Mouse (Mus musculus) heart, embryonic 11.5 days (tissue): ENCODE measurements around the gene Pnkp. TPM values are rescaled to one million over a fixed set of nuclear protein-coding genes. Genes with fewer than 3 reads are reported as not detected.

Experiments
- ATAC-seq: fragments of 200-750 bp; cut with Nextera tagmentation; replicated peaks from 2 replicates; pipeline ENCODE4 v1.8.0; 2017; ENCODE audit warnings: moderate library complexity; ENCODE audit not compliant: insufficient number of reproducible peaks, low FRiP score, low TSS enrichment
- H3K27ac ChIP-seq: fragments of 300-500 bp; sonication (generic); 2 replicates; pipeline ENCODE4 v1.5.1; 2014; ENCODE audit warnings: mild to moderate bottlenecking, low read depth, low read length
- H3K27me3 ChIP-seq: fragments of 300-500 bp; sonication (generic); 2 replicates; pipeline ENCODE4 v1.6.1; 2014; ENCODE audit warnings: mild to moderate bottlenecking, low read length, mixed read lengths; ENCODE audit not compliant: control insufficient read depth, insufficient read depth
- H3K36me3 ChIP-seq: fragments of 300-500 bp; sonication (generic); 2 replicates; pipeline ENCODE4 v1.6.1; 2014; ENCODE audit warnings: mild to moderate bottlenecking, low read length, moderate library complexity, mixed read lengths; ENCODE audit not compliant: control insufficient read depth, insufficient read depth
- H3K4me1 ChIP-seq: fragments of 300-500 bp; sonication (generic); 2 replicates; pipeline ENCODE4 v1.6.1; 2014; ENCODE audit warnings: low read length; ENCODE audit not compliant: control insufficient read depth, insufficient read depth
- H3K4me2 ChIP-seq: fragments of 300-500 bp; sonication (generic); 2 replicates; pipeline ENCODE4 v1.6.1; 2014; ENCODE audit warnings: mild to moderate bottlenecking, moderate library complexity
- H3K4me3 ChIP-seq: fragments of 300-500 bp; sonication (generic); 2 replicates; pipeline ENCODE4 v1.5.1; 2014; ENCODE audit warnings: low read depth, low read length
- H3K9ac ChIP-seq: fragments of 300-500 bp; sonication (generic); 2 replicates; pipeline ENCODE4 v1.6.1; 2014; ENCODE audit warnings: mild to moderate bottlenecking, low read depth, low read length, moderate library complexity
- H3K9me3 ChIP-seq: fragments of 300-500 bp; sonication (generic); replicated peaks from 2 replicates; pipeline ENCODE4 v1.6.1; 2016; ENCODE audit warnings: low read length; ENCODE audit not compliant: control insufficient read depth
- WGBS: fragments of 180-500 bp; shearing (Covaris S2); extraction: QIAGEN DNeasy Blood & Tissue Kit; methylation state at CpG from one replicate; pipeline ENCODE4 v1.1.7; 2014; ENCODE audit not compliant: insufficient replicate concordance; 5-methylcytosine and 5-hydroxymethylcytosine counted together
- polyA plus RNA-seq: library from polyadenylated mRNA; unstranded; fragments of >200 nt; fragmentation: Nextera tagmentation; extraction: Ambion mirVana; gene quantifications from 2 replicates; pipeline ENCODE4 v1.2.1, GENCODE M21; 2014

Gene Pnkp
- polyA plus RNA-seq, 1 experiment from 2014 or later, result 18.9 TPM

GRCm38 (mm10) chr7:44860576-44861428, 3.9 kb downstream of the Pnkp start:
- peaks cover 25% of the 10 kb centered on the region for H3K36me3 ChIP-seq
- H3K9me3 ChIP-seq, result no peaks in the 10 kb centered on the region
- WGBS, result 61% methylated on average over 22 of the region's 22 CpGs
- H3K9ac ChIP-seq, result no peak overlapping the region
- H3K4me2 ChIP-seq, result no peak overlapping the region
- ATAC-seq, result no peak
- peaks cover 25% of the 10 kb centered on the region for H3K4me1 ChIP-seq
- no peak overlapping the region for H3K4me3 ChIP-seq
- H3K27ac ChIP-seq, result no peak overlapping the region
- no peaks in the 10 kb centered on the region for H3K27me3 ChIP-seq

- WGBS, result 85% methylated on average over 14 of the region's 14 CpGs
- Histone ChIP-seq H3K4me3 (no peak overlapping the region), H3K27me3 (no peaks in the 10 kb centered on the region), H3K36me3 (peaks cover 25% of the 10 kb centered on the region), H3K9me3 (no peaks in the 10 kb centered on the region), H3K4me1 (peaks cover 31% of the 10 kb centered on the region), H3K4me2 (no peak overlapping the region), H3K27ac (no peak overlapping the region), H3K9ac (no peak overlapping the region)
- no peak for ATAC-seq
Measured at GRCm38 (mm10) chr7:44861429-44861816, 4.5 kb downstream of the Pnkp start.

GRCm38 (mm10) chr7:44862434-44862833, 5.5 kb downstream of the Pnkp start:
- Histone ChIP-seq H3K27me3 (no peaks in the 10 kb centered on the region), H3K4me2 (no peak overlapping the region), H3K36me3 (peaks cover 25% of the 10 kb centered on the region), H3K9ac (no peak overlapping the region), H3K4me3 (no peak overlapping the region), H3K27ac (no peak overlapping the region), H3K9me3 (no peaks in the 10 kb centered on the region), H3K4me1 (peaks cover 39% of the 10 kb centered on the region)
- ATAC-seq, result no peak
- 85% methylated on average over 8 of the region's 8 CpGs for WGBS

GRCm38 (mm10) chr7:44863210-44863609, 6.3 kb downstream of the Pnkp start:
- Histone ChIP-seq H3K36me3 (peaks cover 25% of the 10 kb centered on the region), H3K4me1 (peaks cover 42% of the 10 kb centered on the region), H3K9ac (no peak overlapping the region), H3K27ac (no peak overlapping the region), H3K27me3 (no peaks in the 10 kb centered on the region), H3K9me3 (no peaks in the 10 kb centered on the region), H3K4me2 (no peak overlapping the region), H3K4me3 (no peak overlapping the region)
- 88% methylated on average over 14 of the region's 14 CpGs for WGBS
- no peak for ATAC-seq

- peak overlapping the region; percentile 32; the same call in 1 of the 2 replicates for H3K27ac ChIP-seq
- 88% methylated on average over 11 of the region's 11 CpGs for WGBS
- H3K4me2 ChIP-seq, result no peak overlapping the region
- no peak for ATAC-seq
- H3K27me3 ChIP-seq, result no peaks in the 10 kb centered on the region
- H3K4me1 ChIP-seq, result peaks cover 45% of the 10 kb centered on the region
- peaks cover 25% of the 10 kb centered on the region for H3K36me3 ChIP-seq
- H3K9me3 ChIP-seq, result no peaks in the 10 kb centered on the region
- no peak overlapping the region for H3K9ac ChIP-seq
- no peak overlapping the region for H3K4me3 ChIP-seq
Measured at GRCm38 (mm10) chr7:44863982-44864494, 7.1 kb downstream of the Pnkp start.

GRCm38 (mm10) chr7:44864595-44865542, 7.9 kb downstream of the Pnkp start:
- no peak for ATAC-seq
- peaks cover 23% of the 10 kb centered on the region for H3K36me3 ChIP-seq
- no peaks in the 10 kb centered on the region for H3K27me3 ChIP-seq
- no peaks in the 10 kb centered on the region for H3K9me3 ChIP-seq
- no peak overlapping the region for H3K4me3 ChIP-seq
- WGBS, result 74% methylated on average over 24 of the region's 24 CpGs
- peak overlapping the region; percentile 19; the same call in 1 of the 2 replicates for H3K4me2 ChIP-seq
- H3K27ac ChIP-seq, result peak overlapping the region; percentile 32
- 0 out of 2 replicates have a peak overlapping the region, but pooled peaks have one; percentile 46 for H3K9ac ChIP-seq
- H3K4me1 ChIP-seq, result peaks cover 45% of the 10 kb centered on the region

- Histone ChIP-seq H3K4me1 (peaks cover 49% of the 10 kb centered on the region), H3K36me3 (peaks cover 23% of the 10 kb centered on the region), H3K4me2 (peak overlapping the region; percentile 37), H3K9me3 (no peaks in the 10 kb centered on the region), H3K4me3 (peak overlapping the region; percentile 19; the same call in 1 of the 2 replicates), H3K27me3 (no peaks in the 10 kb centered on the region), H3K27ac (peak overlapping the region; percentile 38), H3K9ac (peak overlapping the region; percentile 46; the same call in 1 of the 2 replicates)
- 55% methylated on average over 15 of the region's 15 CpGs for WGBS
- ATAC-seq, result no peak; the same call in 1 of the 2 replicates
Measured at GRCm38 (mm10) chr7:44866276-44867009, 9.5 kb downstream of the Pnkp start.
